Mouse (Mus musculus): Measurements from ENCODE around the gene 4930523C07Rik. TPM values are rescaled to one million over a fixed set of nuclear protein-coding genes. Genes with fewer than 3 reads are reported as not detected.

The 4930523C07Rik gene
- 33.1 TPM for polyA plus RNA-seq (2021)

- peak; percentile 93 for ATAC-seq
- in situ Hi-C loops (cut with MboI; ENCODE audit: low pct_unique_long_range_greater_than_20kb): no loop called here
- TF ChIP-seq CTCF (IDR thresholded peaks at IDR 0.05): peak; percentile 94
- CTCF ChIA-PET: interaction anchor here (0.7 to 2.7 kb wide), 9 partner anchors 9 to 116 kb away, joined by 3 to 14 read pairs (median 4); no protein-coding TSS in a partner anchor
- no peaks in the 10 kb centered on the region for H3K27me3 ChIP-seq
- POLR2A ChIA-PET: interaction anchor here (1.6 kb wide), 1 partner anchor 66 kb away, joined by 4 read pairs; no protein-coding TSS in a partner anchor
- no peak for DNase-seq (ENCODE audit: low read depth, low spot score)
Measured at GRCm38 (mm10) chr1:160044237-160045021, at the start of gene 4930523C07Rik. Gene 4930523C07Rik, plus strand, starts transcription at chr1:160044382.

GRCm38 (mm10) chr1:159997329-159997728 is 46.9 kb upstream of the 4930523C07Rik start:
- ATAC-seq (no peak), DNase-seq (ENCODE audit: low read depth, low spot score) (no peak)
- TF ChIP-seq CTCF (IDR thresholded peaks at IDR 0.05): no peak
- no peaks in the 10 kb centered on the region for H3K27me3 ChIP-seq
- in situ Hi-C loops (cut with MboI; ENCODE audit: low pct_unique_long_range_greater_than_20kb): no loop called here
- CTCF ChIA-PET: interaction anchor here (0.9 kb wide), 1 partner anchor 32 kb away, joined by 3 read pairs; no protein-coding TSS in a partner anchor
- POLR2A ChIA-PET: no interaction called here

- no peak for TF ChIP-seq CTCF (IDR thresholded peaks at IDR 0.05)
- POLR2A ChIA-PET: no interaction called here
- DNase-seq (ENCODE audit: low read depth, low spot score): no peak
- H3K27me3 ChIP-seq: no peaks in the 10 kb centered on the region
- CTCF ChIA-PET: no interaction called here
- in situ Hi-C loops (cut with MboI; ENCODE audit: low pct_unique_long_range_greater_than_20kb): no loop called here
- no peak for ATAC-seq
Measured at GRCm38 (mm10) chr1:159998349-159998748, 45.8 kb upstream of the 4930523C07Rik start.

GRCm38 (mm10) chr1:159999232-159999631 is 45.0 kb upstream of the 4930523C07Rik start:
- in situ Hi-C loops (cut with MboI; ENCODE audit: low pct_unique_long_range_greater_than_20kb): no loop called here
- H3K27me3 ChIP-seq: no peaks in the 10 kb centered on the region
- TF ChIP-seq CTCF (IDR thresholded peaks at IDR 0.05): no peak
- DNase-seq (ENCODE audit: low read depth, low spot score) (no peak), ATAC-seq (no peak)
- POLR2A ChIA-PET: no interaction called here
- CTCF ChIA-PET: no interaction called here

- no peak for ATAC-seq
- DNase-seq (ENCODE audit: low read depth, low spot score): no peak
- CTCF ChIA-PET: no interaction called here
- in situ Hi-C loops (cut with MboI; ENCODE audit: low pct_unique_long_range_greater_than_20kb): no loop called here
- no peak for TF ChIP-seq CTCF (IDR thresholded peaks at IDR 0.05)
- POLR2A ChIA-PET: no interaction called here
- H3K27me3 ChIP-seq: no peaks in the 10 kb centered on the region
Measured at GRCm38 (mm10) chr1:160005319-160005718, 38.9 kb upstream of the 4930523C07Rik start.

- in situ Hi-C loops (cut with MboI; ENCODE audit: low pct_unique_long_range_greater_than_20kb): no loop called here
- no peak for DNase-seq (ENCODE audit: low read depth, low spot score)
- no peaks in the 10 kb centered on the region for H3K27me3 ChIP-seq
- CTCF ChIA-PET: interaction anchor here (0.7 kb wide), 1 partner anchor 696 kb away, joined by 5 read pairs; no protein-coding TSS in a partner anchor
- ATAC-seq: no peak
- TF ChIP-seq CTCF (IDR thresholded peaks at IDR 0.05): no peak
- POLR2A ChIA-PET: no interaction called here
Measured at GRCm38 (mm10) chr1:160006919-160007588, 37.1 kb upstream of the 4930523C07Rik start.

- ChIA-PET POLR2A (no interaction called here), CTCF (interaction anchor here (1.4 to 1.7 kb wide), 2 partner anchors 9 to 18 kb away, joined by 3 to 4 read pairs; no protein-coding TSS in a partner anchor)
- no peak for TF ChIP-seq CTCF (IDR thresholded peaks at IDR 0.05)
- DNase-seq (ENCODE audit: low read depth, low spot score) (no peak), ATAC-seq (no peak)
- H3K27me3 ChIP-seq: peaks cover 6% of the 10 kb centered on the region
- in situ Hi-C loops (cut with MboI; ENCODE audit: low pct_unique_long_range_greater_than_20kb): no loop called here
Measured at GRCm38 (mm10) chr1:160013042-160013441, 31.1 kb upstream of the 4930523C07Rik start.

GRCm38 (mm10) chr1:160024339-160024980 is 19.7 kb upstream of the 4930523C07Rik start:
- no peaks in the 10 kb centered on the region for H3K27me3 ChIP-seq
- in situ Hi-C loops (cut with MboI; ENCODE audit: low pct_unique_long_range_greater_than_20kb): no loop called here

GRCm38 (mm10) chr1:160025146-160025894 is 18.9 kb upstream of the 4930523C07Rik start:
- CTCF ChIA-PET: interaction anchor here (1.8 kb wide), 1 partner anchor 13 kb away, joined by 5 read pairs; no protein-coding TSS in a partner anchor

More at GRCm38 (mm10) chr1:160024339-160024980, 19.7 kb upstream of the 4930523C07Rik start:
- POLR2A ChIA-PET: interaction anchor here (0.6 to 0.8 kb wide), 2 partner anchors 15 to 28 kb away, joined by 3 read pairs; no protein-coding TSS in a partner anchor
- DNase-seq (ENCODE audit: low read depth, low spot score): no peak
- no peak for ATAC-seq
- no peak for TF ChIP-seq CTCF (IDR thresholded peaks at IDR 0.05)
- CTCF ChIA-PET: interaction anchor here (1.7 to 1.8 kb wide), 2 partner anchors 13 to 26 kb away, joined by 5 read pairs; no protein-coding TSS in a partner anchor

GRCm38 (mm10) chr1:160025895-160026255 is 18.3 kb upstream of the 4930523C07Rik start:
- CTCF ChIA-PET: no interaction called here
- in situ Hi-C loops (cut with MboI; ENCODE audit: low pct_unique_long_range_greater_than_20kb): no loop called here
- ATAC-seq (no peak), DNase-seq (ENCODE audit: low read depth, low spot score) (no peak)
- no peaks in the 10 kb centered on the region for H3K27me3 ChIP-seq
- POLR2A ChIA-PET: no interaction called here
- no peak for TF ChIP-seq CTCF (IDR thresholded peaks at IDR 0.05)

More at GRCm38 (mm10) chr1:160025146-160025894, 18.9 kb upstream of the 4930523C07Rik start:
- no peak for TF ChIP-seq CTCF (IDR thresholded peaks at IDR 0.05)
- no peaks in the 10 kb centered on the region for H3K27me3 ChIP-seq
- ATAC-seq: no peak
- DNase-seq (ENCODE audit: low read depth, low spot score): no peak
- POLR2A ChIA-PET: no interaction called here
- in situ Hi-C loops (cut with MboI; ENCODE audit: low pct_unique_long_range_greater_than_20kb): no loop called here
